Mouse (Mus musculus): Measurements from ENCODE around the gene Pitpnm1. TPM values are rescaled to one million over a fixed set of nuclear protein-coding genes. Genes with fewer than 3 reads are reported as not detected.

Pitpnm1 gene
- polyA plus RNA-seq (2015; fragmentation: Nextera tagmentation; extraction: Ambion mirVana): 43.3 and 48.5 TPM in 2 replicates

DNA sequence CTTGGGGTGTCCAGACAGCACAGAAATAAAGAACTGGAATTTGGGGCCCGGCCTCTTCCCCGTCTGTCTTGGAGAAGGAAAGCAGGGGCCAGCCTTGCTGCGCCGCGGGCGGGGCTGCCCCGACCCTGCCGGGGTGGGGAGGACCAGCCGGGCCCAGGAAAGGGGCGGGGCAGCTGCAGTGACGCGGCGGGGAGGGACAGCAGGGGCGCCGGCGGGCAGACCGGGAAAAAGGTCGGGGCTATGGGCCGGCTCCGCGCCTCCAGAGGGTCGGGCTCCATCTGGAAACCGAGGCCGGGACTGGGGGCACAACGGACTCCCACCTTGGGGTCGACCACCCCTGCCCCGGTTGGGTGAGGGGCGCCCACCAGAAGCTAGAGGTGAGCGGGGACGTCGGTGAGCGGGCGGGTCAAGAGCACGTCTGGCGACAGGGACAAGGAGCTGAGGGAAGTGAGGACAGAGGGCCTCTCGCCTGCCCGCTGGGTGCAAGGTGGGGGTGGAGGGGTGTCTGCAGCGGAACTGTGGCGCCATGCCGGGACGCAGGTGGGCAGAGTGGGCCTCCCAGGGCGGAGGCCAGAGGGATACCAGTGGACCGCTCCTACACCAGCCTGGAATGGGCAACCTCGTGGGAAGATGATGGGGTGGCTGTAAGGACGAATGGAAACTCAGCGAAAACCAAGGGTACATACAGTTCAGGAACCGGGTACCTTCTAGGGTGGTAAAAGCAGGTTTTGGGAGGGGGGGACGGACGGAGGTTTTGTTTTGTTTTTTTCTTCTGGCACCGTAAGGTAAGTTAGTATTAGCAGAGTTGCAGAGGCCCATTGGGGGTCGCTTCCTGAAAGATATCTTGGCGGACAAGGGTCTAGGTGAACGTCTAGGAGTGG, at the start of gene Pitpnm1:
TSS of gene Pitpnm1 (plus strand) at position 162 of the 881 bp plus-strand sequence.
- peak within 1 kb of the TSS; percentile 69 for H3K4me2 ChIP-seq
- no peak for ATAC-seq (ENCODE audit: low FRiP score)
- peak within 1 kb of the TSS; percentile 83 for H3K9ac ChIP-seq
- WGBS: 1% methylated on average over 53 of the region's 53 CpGs
- peaks cover 73% of the 10 kb centered on the region for H3K4me1 ChIP-seq (replicated peaks)
- peak within 1 kb of the TSS; percentile 53 for H3K4me3 ChIP-seq
- H3K27me3 ChIP-seq: peaks cover 32% of the 10 kb centered on the region
- H3K9me3 ChIP-seq: no peaks in the 10 kb centered on the region
- peaks cover 8% of the 10 kb centered on the region for H3K36me3 ChIP-seq
- peak within 1 kb of the TSS; percentile 69 for H3K27ac ChIP-seq

DNA sequence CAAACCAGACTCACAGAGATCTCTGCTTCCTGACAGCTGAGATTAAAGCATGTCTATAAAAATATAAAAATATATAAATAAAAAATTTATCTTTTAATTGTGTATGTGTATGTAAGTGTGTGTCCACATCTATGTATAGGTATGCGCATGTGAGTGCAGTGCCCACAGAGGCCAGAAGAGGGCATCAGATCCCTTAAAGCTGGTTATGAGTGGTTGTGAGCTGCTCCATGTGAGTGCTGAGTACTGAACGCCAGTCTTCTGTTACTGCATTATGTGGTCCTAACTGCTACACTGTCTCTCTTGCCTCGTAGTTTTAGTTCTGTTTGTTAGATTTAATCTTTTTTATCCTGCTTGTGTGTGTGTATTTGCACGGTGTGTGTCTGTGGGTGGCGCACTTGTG, 48.8 kb upstream of the Pitpnm1 start:
- Histone ChIP-seq H3K27me3 (0 out of 2 replicates have a peak, but pooled peaks cover 4% of the 10 kb centered on the region), H3K27ac (no peak overlapping the region), H3K4me2 (no peak overlapping the region), H3K36me3 (no peaks in the 10 kb centered on the region), H3K9ac (no peak overlapping the region), H3K4me3 (no peak overlapping the region), H3K4me1 (replicated peaks) (no peaks in the 10 kb centered on the region), H3K9me3 (no peaks in the 10 kb centered on the region)
- WGBS: 99% methylated on average over 5 of the region's 5 CpGs
- no peak for ATAC-seq (ENCODE audit: low FRiP score)

DNA sequence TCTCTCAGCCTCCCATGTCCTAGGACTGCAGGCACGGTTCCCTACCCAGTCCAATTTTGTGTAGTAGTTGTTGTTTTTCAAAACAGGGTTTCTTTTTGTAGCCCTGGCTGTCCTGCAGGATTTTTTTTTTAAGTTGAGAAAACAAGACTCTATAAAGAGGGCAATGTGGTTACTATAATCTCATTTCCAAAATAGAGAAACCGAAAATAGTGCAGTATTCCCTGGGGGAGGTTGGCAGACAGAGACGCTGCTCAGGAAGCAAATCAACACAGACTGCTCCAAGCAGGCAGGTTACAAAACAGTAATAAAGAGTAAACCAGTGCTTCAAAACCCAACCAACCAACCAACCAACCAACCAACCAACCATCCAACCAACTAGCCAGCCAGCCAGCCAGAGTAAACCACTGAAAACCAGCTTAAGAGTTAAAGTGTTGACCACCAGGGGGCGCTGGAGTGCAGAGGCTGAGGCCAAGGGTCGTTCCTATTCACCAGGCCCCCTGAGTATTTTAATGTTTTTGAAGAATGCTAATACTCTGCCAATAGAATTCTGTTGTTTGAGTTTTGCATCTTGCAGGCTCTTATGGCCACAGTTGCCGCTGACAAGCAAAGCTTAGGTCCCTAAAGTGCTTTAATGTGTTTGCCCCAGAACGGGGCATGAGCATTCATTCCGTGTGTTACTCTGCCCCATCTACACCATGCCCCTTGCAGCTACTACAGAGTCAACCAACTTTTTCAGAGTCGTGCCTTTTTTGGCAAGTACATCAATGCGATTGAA, 47.9 kb upstream of the Pitpnm1 start:
- Histone ChIP-seq H3K4me3 (no peak overlapping the region), H3K9ac (no peak overlapping the region), H3K36me3 (no peaks in the 10 kb centered on the region), H3K27me3 (0 out of 2 replicates have a peak, but pooled peaks cover 4% of the 10 kb centered on the region), H3K4me1 (replicated peaks) (no peaks in the 10 kb centered on the region), H3K9me3 (no peaks in the 10 kb centered on the region), H3K4me2 (no peak overlapping the region), H3K27ac (no peak overlapping the region)
- 58% methylated on average over 10 of the region's 10 CpGs for WGBS
- ATAC-seq (ENCODE audit: low FRiP score): no peak

DNA sequence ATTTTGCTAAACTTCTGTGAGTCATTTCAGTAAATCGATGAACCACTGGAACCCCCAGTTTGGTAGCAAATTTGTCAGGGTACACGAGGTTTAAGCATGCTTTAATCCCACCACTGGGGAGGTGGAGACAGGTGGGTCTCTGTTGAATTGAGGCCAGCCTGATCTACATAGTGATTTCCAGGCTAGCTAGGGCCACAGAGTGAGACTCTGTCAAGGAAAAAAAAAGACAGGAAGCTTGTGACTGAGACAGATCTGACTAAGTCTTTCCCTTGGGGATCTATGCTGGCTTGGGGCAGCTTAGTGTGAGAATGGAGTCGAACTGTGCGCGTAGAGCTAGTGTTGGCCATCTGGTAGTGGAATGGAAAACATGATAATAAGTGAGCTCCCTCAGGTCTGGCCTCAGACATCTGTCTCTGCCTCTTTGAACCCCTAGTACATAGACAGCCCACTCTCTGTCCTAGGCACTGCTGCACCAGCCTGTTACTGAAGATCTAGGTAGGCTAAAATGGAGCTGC, 47.2 kb upstream of the Pitpnm1 start:
- Histone ChIP-seq H3K4me3 (no peak overlapping the region), H3K27me3 (0 out of 2 replicates have a peak, but pooled peaks cover 4% of the 10 kb centered on the region), H3K36me3 (no peaks in the 10 kb centered on the region), H3K4me2 (no peak overlapping the region), H3K9me3 (no peaks in the 10 kb centered on the region), H3K4me1 (replicated peaks) (no peaks in the 10 kb centered on the region), H3K27ac (no peak overlapping the region), H3K9ac (no peak overlapping the region)
- no peak for ATAC-seq (ENCODE audit: low FRiP score)
- 68% methylated on average over 5 of the region's 5 CpGs for WGBS

DNA sequence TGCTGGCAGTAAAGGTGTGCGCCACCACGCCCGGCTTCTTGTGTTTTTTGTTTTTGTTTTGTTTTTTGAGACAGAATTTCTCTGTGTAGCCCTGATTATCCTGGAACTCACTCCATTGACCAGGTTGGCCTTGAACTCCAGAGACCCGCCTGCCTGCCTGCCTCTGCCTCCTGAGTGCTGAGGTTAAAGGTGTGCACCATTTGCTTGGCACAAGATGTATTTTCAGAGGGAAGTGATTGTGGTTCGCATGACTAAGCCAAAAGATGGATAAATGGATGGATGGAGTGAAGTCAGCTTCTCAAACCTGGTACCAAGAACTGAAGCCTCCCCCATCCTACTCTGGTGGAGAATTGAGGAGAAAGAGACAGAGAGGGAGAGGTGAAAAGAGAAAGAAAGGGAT, 45.2 kb upstream of the Pitpnm1 start:
- H3K27ac ChIP-seq: no peak overlapping the region
- no peak for ATAC-seq (ENCODE audit: low FRiP score)
- no peak overlapping the region for H3K9ac ChIP-seq
- no peak overlapping the region for H3K4me3 ChIP-seq
- no peak overlapping the region for H3K4me2 ChIP-seq
- 91% methylated on average over 5 of the region's 5 CpGs for WGBS
- H3K9me3 ChIP-seq: no peaks in the 10 kb centered on the region
- no peaks in the 10 kb centered on the region for H3K36me3 ChIP-seq
- no peaks in the 10 kb centered on the region for H3K4me1 ChIP-seq (replicated peaks)
- 0 out of 2 replicates have a peak, but pooled peaks cover 4% of the 10 kb centered on the region for H3K27me3 ChIP-seq

DNA sequence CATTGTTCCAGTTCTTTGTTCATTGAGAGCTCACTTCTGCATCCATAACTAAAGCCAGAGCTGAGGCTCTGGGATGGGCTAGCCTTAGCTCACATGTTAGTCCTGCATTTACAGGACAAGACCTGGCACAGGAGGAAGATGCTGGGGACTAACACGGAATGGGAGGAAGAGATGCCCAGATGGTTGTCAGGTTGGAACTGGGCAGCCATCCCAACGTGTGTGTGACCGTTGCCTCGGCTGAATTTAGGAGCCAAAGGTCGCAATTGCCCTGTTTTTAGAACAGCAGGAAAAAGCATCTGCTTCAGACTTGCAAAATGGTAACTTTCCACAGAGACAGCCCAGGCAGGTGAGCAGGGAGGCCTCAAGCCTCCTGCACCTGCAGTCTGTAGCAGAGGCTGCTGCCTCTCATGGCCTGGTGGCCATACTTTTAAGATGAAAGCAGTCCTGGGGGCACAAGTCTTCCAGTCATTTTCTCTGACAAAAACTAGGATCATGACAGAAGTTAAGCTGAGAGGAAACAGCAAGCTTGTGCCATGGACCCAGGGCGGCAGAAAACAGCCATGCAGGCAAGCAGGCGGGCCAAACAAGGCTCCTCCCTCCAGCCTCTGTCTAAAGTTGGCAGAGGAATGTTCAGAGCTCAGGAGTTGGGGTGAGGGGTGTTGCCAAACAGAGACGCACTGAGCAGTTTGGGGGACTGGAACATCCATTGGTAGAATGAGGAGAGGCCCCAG, 44.4 kb upstream of the Pitpnm1 start:
- no peak overlapping the region for H3K9ac ChIP-seq
- H3K27me3 ChIP-seq: 0 out of 2 replicates have a peak, but pooled peaks cover 4% of the 10 kb centered on the region
- H3K9me3 ChIP-seq: no peaks in the 10 kb centered on the region
- H3K36me3 ChIP-seq: no peaks in the 10 kb centered on the region
- no peak overlapping the region for H3K4me3 ChIP-seq
- H3K4me1 ChIP-seq (replicated peaks): no peaks in the 10 kb centered on the region
- H3K4me2 ChIP-seq: no peak overlapping the region
- no peak overlapping the region for H3K27ac ChIP-seq
- WGBS: 76% methylated on average over 8 of the region's 8 CpGs
- ATAC-seq (ENCODE audit: low FRiP score): no peak

DNA sequence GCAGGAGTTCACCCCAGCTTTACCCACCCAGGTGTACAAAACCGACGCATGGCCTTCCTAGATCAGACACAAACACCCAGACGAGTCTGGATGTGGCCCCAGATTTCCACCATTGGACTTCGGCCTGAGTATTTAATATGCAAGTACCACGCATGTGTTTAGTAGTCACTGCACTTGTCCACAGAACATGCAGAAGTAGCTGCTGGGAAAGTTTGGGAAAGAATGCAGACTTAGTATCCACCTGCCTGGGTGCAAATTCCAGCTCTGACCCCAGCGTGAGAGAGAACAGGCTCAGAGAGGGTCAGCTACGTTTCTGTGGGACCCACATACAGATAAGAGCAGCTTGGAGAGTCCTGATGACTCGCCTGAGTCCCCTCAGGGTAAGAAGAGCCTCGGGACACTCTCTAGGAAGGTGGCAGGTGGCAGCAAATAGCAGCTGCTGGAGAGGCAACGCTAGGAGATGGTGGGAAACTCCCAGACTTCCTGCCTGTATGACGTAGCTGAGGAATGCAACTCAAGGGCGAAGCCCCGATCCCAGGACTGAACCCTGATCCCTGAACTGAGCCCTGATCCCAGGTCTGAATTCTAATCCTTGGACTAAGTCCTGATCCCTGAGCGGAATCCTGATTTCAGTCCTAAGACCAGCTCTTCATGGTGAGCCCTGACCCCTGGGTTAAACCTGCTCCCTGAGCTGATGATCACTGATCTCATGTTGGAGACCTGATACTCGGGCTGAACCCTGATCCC, 43.7 kb upstream of the Pitpnm1 start:
- Histone ChIP-seq H3K4me1 (replicated peaks) (no peaks in the 10 kb centered on the region), H3K4me2 (no peak overlapping the region), H3K4me3 (no peak overlapping the region), H3K27me3 (0 out of 2 replicates have a peak, but pooled peaks cover 4% of the 10 kb centered on the region), H3K27ac (no peak overlapping the region), H3K36me3 (no peaks in the 10 kb centered on the region), H3K9me3 (no peaks in the 10 kb centered on the region), H3K9ac (no peak overlapping the region)
- ATAC-seq (ENCODE audit: low FRiP score): no peak
- WGBS: 65% methylated on average over 15 of the region's 15 CpGs

DNA sequence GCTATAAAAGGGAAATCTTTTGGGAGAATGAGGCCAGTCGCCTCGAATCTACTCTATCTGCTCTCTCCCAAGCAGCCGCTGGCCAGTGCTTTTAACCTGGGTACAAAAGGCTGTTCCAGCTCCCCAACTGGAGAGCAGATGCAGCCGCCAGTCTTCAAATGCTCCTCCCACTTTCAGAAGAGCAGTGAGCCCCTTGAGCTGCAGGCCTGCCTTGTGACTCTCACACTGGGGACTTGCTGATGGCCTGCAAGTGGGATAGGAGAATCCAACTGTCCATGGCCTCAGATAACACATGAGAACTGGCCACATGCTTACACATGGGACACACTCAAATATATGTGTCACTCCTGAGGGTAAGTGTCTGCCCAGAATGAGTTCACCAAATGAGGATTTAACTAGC, 43.1 kb upstream of the Pitpnm1 start:
- ATAC-seq (ENCODE audit: low FRiP score): no peak
- Histone ChIP-seq H3K36me3 (no peaks in the 10 kb centered on the region), H3K4me3 (no peak overlapping the region), H3K4me1 (replicated peaks) (no peaks in the 10 kb centered on the region), H3K27me3 (0 out of 2 replicates have a peak, but pooled peaks cover 4% of the 10 kb centered on the region), H3K4me2 (no peak overlapping the region), H3K9ac (no peak overlapping the region), H3K27ac (no peak overlapping the region), H3K9me3 (no peaks in the 10 kb centered on the region)
- 33% methylated on average over 4 of the region's 4 CpGs for WGBS

DNA sequence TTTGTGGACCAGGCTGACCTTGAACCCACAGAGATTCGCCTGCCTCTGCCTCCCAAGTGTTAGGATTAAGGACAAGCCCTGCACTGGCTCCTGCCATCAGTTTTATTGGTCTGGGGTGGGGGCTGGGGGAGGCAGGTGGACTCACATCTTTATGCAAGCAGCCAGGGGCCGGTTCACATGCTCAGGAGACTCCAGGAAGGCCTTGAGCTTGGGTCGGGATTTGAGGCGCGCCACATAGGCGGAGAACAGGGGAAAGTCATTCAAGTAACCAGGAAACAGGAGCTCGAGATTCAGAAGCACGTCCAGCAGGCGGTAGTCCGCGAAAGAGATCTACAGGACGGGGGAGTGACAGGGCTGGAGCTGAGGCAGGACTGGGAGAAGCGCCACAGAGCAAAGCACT, 42.4 kb upstream of the Pitpnm1 start:
- Histone ChIP-seq H3K4me1 (replicated peaks) (no peaks in the 10 kb centered on the region), H3K4me3 (no peak overlapping the region), H3K27me3 (0 out of 2 replicates have a peak, but pooled peaks cover 4% of the 10 kb centered on the region), H3K27ac (no peak overlapping the region), H3K4me2 (no peak overlapping the region), H3K9ac (no peak overlapping the region), H3K9me3 (no peaks in the 10 kb centered on the region), H3K36me3 (no peaks in the 10 kb centered on the region)
- WGBS: 88% methylated on average over 13 of the region's 13 CpGs
- no peak for ATAC-seq (ENCODE audit: low FRiP score)

DNA sequence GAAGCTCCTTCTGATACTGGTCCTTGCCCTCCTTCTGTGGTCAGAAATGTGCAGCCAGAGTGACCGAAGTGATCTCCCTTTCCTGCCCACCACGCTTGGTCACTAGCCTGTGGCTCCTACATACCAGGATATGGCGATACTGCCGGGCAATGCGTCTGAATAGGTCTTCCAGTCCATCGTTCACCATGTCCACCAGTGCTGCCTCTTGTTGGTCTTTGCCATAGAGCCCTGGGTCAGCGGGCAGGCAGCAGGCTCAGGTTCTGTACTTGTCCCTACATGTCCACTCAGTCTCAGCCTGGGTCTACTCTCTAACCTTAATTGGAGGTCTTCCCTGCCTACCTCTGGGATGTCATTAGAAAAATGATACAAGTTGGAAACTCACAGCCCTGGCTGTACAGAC, 41.8 kb upstream of the Pitpnm1 start:
- 96% methylated on average over 7 of the region's 7 CpGs for WGBS
- H3K9ac ChIP-seq: no peak overlapping the region
- 0 out of 2 replicates have a peak, but pooled peaks cover 4% of the 10 kb centered on the region for H3K27me3 ChIP-seq
- no peaks in the 10 kb centered on the region for H3K9me3 ChIP-seq
- no peak overlapping the region for H3K27ac ChIP-seq
- no peaks in the 10 kb centered on the region for H3K4me1 ChIP-seq (replicated peaks)
- no peak overlapping the region for H3K4me2 ChIP-seq
- no peaks in the 10 kb centered on the region for H3K36me3 ChIP-seq
- ATAC-seq (ENCODE audit: low FRiP score): no peak
- no peak overlapping the region for H3K4me3 ChIP-seq

DNA sequence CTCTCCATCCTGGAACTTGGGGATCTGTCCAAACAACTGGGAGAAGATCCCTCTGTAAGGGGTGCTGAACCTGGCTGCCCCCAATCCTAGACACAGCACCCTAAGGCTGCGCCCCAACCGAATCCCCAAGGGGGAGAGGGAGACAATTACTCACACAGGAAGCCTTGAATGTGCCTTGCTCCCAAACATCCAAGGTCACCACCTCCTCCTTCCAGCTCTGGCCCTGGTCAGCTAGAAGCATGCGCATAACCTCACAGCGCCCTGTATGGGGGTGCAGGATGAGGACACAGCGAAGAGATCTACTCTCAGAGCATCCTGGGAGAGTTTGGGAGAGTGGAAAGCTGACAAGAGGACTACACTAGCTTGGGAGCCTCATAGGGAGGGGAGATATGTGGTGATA, 41.2 kb upstream of the Pitpnm1 start:
- no peaks in the 10 kb centered on the region for H3K4me1 ChIP-seq (replicated peaks)
- H3K4me3 ChIP-seq: no peak overlapping the region
- H3K27ac ChIP-seq: no peak overlapping the region
- WGBS: 92% methylated on average over 5 of the region's 5 CpGs
- H3K9me3 ChIP-seq: no peaks in the 10 kb centered on the region
- H3K36me3 ChIP-seq: no peaks in the 10 kb centered on the region
- H3K9ac ChIP-seq: no peak overlapping the region
- no peak overlapping the region for H3K4me2 ChIP-seq
- 0 out of 2 replicates have a peak, but pooled peaks cover 4% of the 10 kb centered on the region for H3K27me3 ChIP-seq
- ATAC-seq (ENCODE audit: low FRiP score): no peak
